ENCODE assay signal across 14 mouse cellular contexts in genomic region chr13:64052281-64052680, GRCm38 (mm10). TPM values are rescaled to one million over a fixed set of nuclear protein-coding genes. Genes with fewer than 3 reads are reported as not detected.
A peak's percentile ranks its signal among the peaks of the same experiment; 100 is the strongest.
DNase-seq lines count a peak whose midpoint lies in the region; ATAC-seq and TF ChIP-seq lines count a peak whose summit lies in the region.
"Not testable (repeated sequence)": the region's sequence is repeated elsewhere in the genome, so short reads cannot be mapped to it uniquely, and the experiment has no call there.
"Had no signal": no experiment of that assay in that cellular context is flagged by ENCODE, and none has a peak within 500 bp of the region (broad histone marks: within the 10 kb centered on the region; RNA-seq: fewer than 3 reads in every experiment).

No protein-coding gene starts in this region.

- not testable (repeated sequence) for H3K36me3 ChIP-seq in kidney, adult 2 months (ENCODE audit: control insufficient read depth, insufficient read depth, low read length); liver, adult 2 months (ENCODE audit: control insufficient read depth, insufficient read depth, low read length); liver, postnatal 0 days (replicated peaks; ENCODE audit: insufficient read depth, low read length)

- H3K9me3 ChIP-seq in liver, postnatal 0 days (ENCODE audit: low read length) = not testable (repeated sequence)

- not testable (repeated sequence) for H3K27ac ChIP-seq in kidney, adult 2 months (ENCODE audit: insufficient read depth, low read depth, low read length); liver, adult 2 months (replicated peaks; ENCODE audit: insufficient read depth, low read depth, low read length); liver, postnatal 0 days (ENCODE audit: low read depth)

- not testable (repeated sequence) for TF ChIP-seq CTCF in kidney, adult 2 months (conservative IDR thresholded peaks at IDR 0.05; ENCODE audit: insufficient read depth, insufficient read length, low read depth, low read length); liver, adult 2 months (IDR thresholded peaks at IDR 0.05; ENCODE audit: low read depth, low read length); liver, postnatal 0 days (IDR thresholded peaks at IDR 0.05; ENCODE audit: low read depth)

- H3K27me3 ChIP-seq in kidney, adult 2 months (replicated peaks; ENCODE audit: control insufficient read depth, insufficient read depth, low read length); liver, adult 2 months (ENCODE audit: control insufficient read depth, insufficient read depth, low read length); liver, postnatal 0 days (ENCODE audit: insufficient read depth, low read length): not testable (repeated sequence)

- not testable (repeated sequence) for H3K4me3 ChIP-seq in kidney, adult 2 months (ENCODE audit: insufficient read depth, low read depth, low read length); liver, adult 2 months (ENCODE audit: insufficient read depth, low read depth, low read length); liver, postnatal 0 days (ENCODE audit: low read depth, low read length)

- TF ChIP-seq POLR2A in kidney, adult 2 months (IDR thresholded peaks at IDR 0.05; ENCODE audit: low read depth, low read length); liver, adult 2 months (IDR thresholded peaks at IDR 0.05; ENCODE audit: extremely low read depth, insufficient read depth, low read length): not testable (repeated sequence)

- TF ChIP-seq EP300 in liver, postnatal 0 days (IDR thresholded peaks at IDR 0.05; ENCODE audit: low read depth) = not testable (repeated sequence)

- H3K4me1 ChIP-seq in kidney, adult 2 months (ENCODE audit: control insufficient read depth, insufficient read depth, low read length); liver, postnatal 0 days (ENCODE audit: insufficient read depth): not testable (repeated sequence)
- peaks cover 21% of the 10 kb centered on the region for H3K4me1 ChIP-seq in liver, adult 2 months (ENCODE audit: control insufficient read depth, insufficient read depth, low read length)

- H3K9ac ChIP-seq in liver, adult 2 months (ENCODE audit: low read depth, low read length); liver, postnatal 0 days (replicated peaks): not testable (repeated sequence)

- 53% methylated on average over 2 of the region's 2 CpGs for WGBS in kidney, adult 2 months
- 19% methylated on average over 2 of the region's 2 CpGs for WGBS in liver, adult 2 months
- WGBS in liver, postnatal 0 days (ENCODE audit: insufficient replicate concordance) = 55% methylated on average over 2 of the region's 2 CpGs

- H3K4me2 ChIP-seq in liver, postnatal 0 days (ENCODE audit: low read depth, low read length) = not testable (repeated sequence)

- peak; percentile 63 for ATAC-seq in liver, postnatal 0 days

- peak; percentile 32 for DNase-seq in kidney, adult 2 months
- DNase-seq in liver, adult 2 months (ENCODE audit: extremely low read depth, low read depth, low spot score) = peak; percentile 98
- not testable (repeated sequence) for DNase-seq in liver, postnatal 0 days

- not testable (repeated sequence) for H3K79me2 ChIP-seq in liver, adult 2 months (ENCODE audit: control insufficient read depth, insufficient read depth, low read length)

RNA-seq across cellular contexts. Expression of gene Hsd17b3, which starts 36.7 kb away (rescaled TPM):
- polyA plus RNA-seq in kidney, adult 2 months (2012; rRNA removed) = not detected in 2 replicates
- not detected in 2 replicates for total RNA-seq in liver, adult 2 months (2014; rRNA removed)
- 0.39 TPM in 1 of 2 replicates, not detected in the other for polyA plus RNA-seq in liver, adult 2 months (2012; rRNA removed)
- polyA plus RNA-seq in liver, postnatal 0 days (2015; fragmentation: Nextera tagmentation; extraction: Ambion mirVana) = not detected in 2 replicates
- total RNA-seq: adrenal gland, postnatal 10 days; adrenal gland, postnatal 14 days; adrenal gland, postnatal 4 days; CH12.LX; MEL had no signal
- polyA plus RNA-seq: activated CD4-positive, CD25-positive, alpha-beta regulatory T cell, adult 4 months; adrenal gland, adult 2 months; C2C12; CD4-positive, CD25-positive, alpha-beta regulatory T cell, adult 4 months; G1E; Patski had no signal
